Comparison of ENCODE assay signal across 6 mouse cellular contexts in genomic region chr11:75599802-75600201, GRCm38 (mm10). TPM values are rescaled to one million over a fixed set of nuclear protein-coding genes. Genes with fewer than 3 reads are reported as not detected.
ATAC-seq lines count a peak whose summit lies in the region.

No protein-coding gene starts in this region.

- ATAC-seq in CD4-positive, CD25-positive, alpha-beta regulatory T cell, adult 4 months: peak; percentile 61
- ATAC-seq in common myeloid progenitor, adult 5-6 weeks (replicated peaks; ENCODE audit: low read depth, poor library complexity, severe bottlenecking): peak; percentile 93
- ATAC-seq in granulocyte monocyte progenitor cell, adult 5-6 weeks (replicated peaks; ENCODE audit: poor library complexity, severe bottlenecking): peak; percentile 92
- peak; percentile 67 for ATAC-seq in inflammation-experienced regulatory T-cells, adult 6 months
- ATAC-seq in megakaryocyte progenitor cell, adult 5-6 weeks (replicated peaks; ENCODE audit: poor library complexity): peak; percentile 89
- ATAC-seq in neutrophil, adult 5-6 weeks (ENCODE audit: extremely low read depth, insufficient number of reproducible peaks, low FRiP score, poor library complexity, severe bottlenecking): peak; percentile 73

RNA-seq across cellular contexts. Expression of gene Pitpna, which starts 11.9 kb away (rescaled TPM):
- 10 to 100 TPM; 22.1 to 42.5 TPM for polyA plus RNA-seq in CD4-positive, CD25-positive, alpha-beta regulatory T cell, adult 4 months (2017; shearing (Covaris generic))
- total RNA-seq in common myeloid progenitor, adult 5-6 weeks (2017): 74.6 and 76.9 TPM in 2 replicates
- total RNA-seq in granulocyte monocyte progenitor cell, adult 5-6 weeks (2014; fragmentation: Nextera tagmentation): 141 and 143 TPM in 2 replicates
- total RNA-seq in granulocyte monocyte progenitor cell, adult 5-6 weeks (2017): 58.0 and 74.5 TPM in 2 replicates
- polyA plus RNA-seq in inflammation-experienced regulatory T-cells, adult 6 months (2017; shearing (Covaris generic)): 10 to 100 TPM; 30.5 to 50.5 (median 40.2) TPM
- total RNA-seq in megakaryocyte progenitor cell, adult 5-6 weeks (2015): 166 and 176 TPM in 2 replicates
- total RNA-seq in megakaryocyte progenitor cell, adult 5-6 weeks (2017): 70.3 and 82.4 TPM in 2 replicates
- total RNA-seq in neutrophil, adult 5-6 weeks (2017): 88.9 and 113 TPM in 2 replicates

RNA-seq across cellular contexts. Expression of gene Inpp5k, which starts 31.0 kb away (rescaled TPM):
- polyA plus RNA-seq in CD4-positive, CD25-positive, alpha-beta regulatory T cell, adult 4 months (2017; shearing (Covaris generic)): 100 to 1,000 TPM; 123 to 160 TPM
- 24.0 and 36.3 TPM in 2 replicates for total RNA-seq in common myeloid progenitor, adult 5-6 weeks (2017)
- 37.3 and 40.0 TPM in 2 replicates for total RNA-seq in granulocyte monocyte progenitor cell, adult 5-6 weeks (2014; fragmentation: Nextera tagmentation)
- total RNA-seq in granulocyte monocyte progenitor cell, adult 5-6 weeks (2017): 26.0 and 35.6 TPM in 2 replicates
- polyA plus RNA-seq in inflammation-experienced regulatory T-cells, adult 6 months (2017; shearing (Covaris generic)): 100 to 1,000 TPM; 110 to 156 (median 133) TPM
- total RNA-seq in megakaryocyte progenitor cell, adult 5-6 weeks (2015): 38.1 and 43.0 TPM in 2 replicates
- total RNA-seq in megakaryocyte progenitor cell, adult 5-6 weeks (2017): 21.9 and 23.7 TPM in 2 replicates
- 119 and 128 TPM in 2 replicates for total RNA-seq in neutrophil, adult 5-6 weeks (2017)

RNA-seq across cellular contexts. Expression of gene Myo1c, which starts 50.5 kb away (rescaled TPM):
- polyA plus RNA-seq in CD4-positive, CD25-positive, alpha-beta regulatory T cell, adult 4 months (2017; shearing (Covaris generic)): 10 to 100 TPM; 16.2 to 30.4 TPM
- 19.5 and 22.3 TPM in 2 replicates for total RNA-seq in common myeloid progenitor, adult 5-6 weeks (2017)
- 21.2 and 22.1 TPM in 2 replicates for total RNA-seq in granulocyte monocyte progenitor cell, adult 5-6 weeks (2014; fragmentation: Nextera tagmentation)
- total RNA-seq in granulocyte monocyte progenitor cell, adult 5-6 weeks (2017): 9.7 and 14.8 TPM in 2 replicates
- polyA plus RNA-seq in inflammation-experienced regulatory T-cells, adult 6 months (2017; shearing (Covaris generic)): 10 to 100 TPM; 15.6 to 24.5 (median 23.1) TPM
- 11.4 and 12.2 TPM in 2 replicates for total RNA-seq in megakaryocyte progenitor cell, adult 5-6 weeks (2015)
- 9.0 and 15.4 TPM in 2 replicates for total RNA-seq in megakaryocyte progenitor cell, adult 5-6 weeks (2017)
- 153 and 163 TPM in 2 replicates for total RNA-seq in neutrophil, adult 5-6 weeks (2017)

Comparison
In these comparisons a context has a peak if more than half of its experiments do, and no peak if none do; other contexts are left out.
1. Peak in every context shown above with its lines: ATAC-seq.